Mouse (Mus musculus) neural tube, embryonic 11.5 days (tissue): ENCODE measurements around the gene Mrpl33. TPM values are rescaled to one million over a fixed set of nuclear protein-coding genes. Genes with fewer than 3 reads are reported as not detected.
"Not testable (repeated sequence)": the region's sequence is repeated elsewhere in the genome, so short reads cannot be mapped to it uniquely, and the experiment has no call there.

Source experiments
- ATAC-seq: fragments of 200-750 bp; cut with Nextera tagmentation; 2 replicates; pipeline ENCODE4 v1.8.0; 2017; ENCODE audit warnings: moderate number of reproducible peaks, mild to moderate bottlenecking, moderate TSS enrichment, moderate library complexity; ENCODE audit not compliant: insufficient read depth, low FRiP score, low TSS enrichment
- DNase-seq: peaks from one replicate; pipeline ENCODE4 v3.0.0-alpha.2; 2015; ENCODE audit warnings: low spot score
- H3K27ac ChIP-seq: fragments of 300-500 bp; sonication (generic); 2 replicates; pipeline ENCODE4 v1.5.1; 2014; ENCODE audit warnings: low read depth, mild to moderate bottlenecking, low read length
- H3K27me3 ChIP-seq: fragments of 300-500 bp; sonication (generic); 2 replicates; pipeline ENCODE4 v1.6.1; 2014; ENCODE audit warnings: mild to moderate bottlenecking, low read length, mixed read lengths; ENCODE audit not compliant: control insufficient read depth, insufficient read depth
- H3K36me3 ChIP-seq: fragments of 300-500 bp; sonication (generic); 2 replicates; pipeline ENCODE4 v1.6.1; 2014; ENCODE audit warnings: mild to moderate bottlenecking, low read length, moderate library complexity, mixed read lengths; ENCODE audit not compliant: control insufficient read depth, insufficient read depth
- H3K4me1 ChIP-seq: fragments of 300-500 bp; sonication (generic); 2 replicates; pipeline ENCODE4 v1.6.1; 2014; ENCODE audit warnings: low read length, mixed read lengths; ENCODE audit not compliant: control insufficient read depth, insufficient read depth
- H3K4me2 ChIP-seq: fragments of 300-500 bp; sonication (generic); 2 replicates; pipeline ENCODE4 v1.6.1; 2014; ENCODE audit warnings: low read depth, mild to moderate bottlenecking, moderate library complexity
- H3K4me3 ChIP-seq: fragments of 300-500 bp; sonication (generic); 2 replicates; pipeline ENCODE4 v1.5.1; 2014; ENCODE audit warnings: low read depth, low read length
- H3K9ac ChIP-seq: fragments of 300-500 bp; sonication (generic); 2 replicates; pipeline ENCODE4 v1.6.1; 2014; ENCODE audit warnings: mild to moderate bottlenecking, low read length
- H3K9me3 ChIP-seq: fragments of 300-500 bp; sonication (generic); 2 replicates; pipeline ENCODE4 v1.6.1; 2016; ENCODE audit warnings: low read length; ENCODE audit not compliant: control insufficient read depth
- WGBS: fragments of 180-500 bp; shearing (Covaris S2); extraction: QIAGEN DNeasy Blood & Tissue Kit; methylation state at CpG from one replicate; pipeline ENCODE4 v1.1.7; 2014; 5-methylcytosine and 5-hydroxymethylcytosine counted together
- polyA plus RNA-seq: library from polyadenylated mRNA; unstranded; fragments of >200 nt; fragmentation: Nextera tagmentation; extraction: Ambion mirVana; gene quantifications from 2 replicates; pipeline ENCODE4 v1.2.1, GENCODE M21; 2014

Gene Mrpl33
- polyA plus RNA-seq, 1 experiment from 2014 or later = 214 TPM

GRCm38 (mm10) chr5:31620326-31620725, 23.6 kb downstream of the Mrpl33 start:
- no peak for DNase-seq
- no peak overlapping the region for H3K4me2 ChIP-seq
- no peak overlapping the region for H3K27ac ChIP-seq
- H3K4me3 ChIP-seq = no peak overlapping the region
- WGBS = 96% methylated on average over 3 of the region's 3 CpGs
- ATAC-seq = no peak
- no peaks in the 10 kb centered on the region for H3K27me3 ChIP-seq
- H3K9ac ChIP-seq = no peak overlapping the region
- no peaks in the 10 kb centered on the region for H3K4me1 ChIP-seq
- no peaks in the 10 kb centered on the region; the same call in 1 of the 2 replicates for H3K36me3 ChIP-seq
- H3K9me3 ChIP-seq = no peaks in the 10 kb centered on the region

GRCm38 (mm10) chr5:31627117-31627516, 30.4 kb downstream of the Mrpl33 start:
- no peak overlapping the region for H3K27ac ChIP-seq
- H3K4me2 ChIP-seq = no peak overlapping the region
- DNase-seq (no peak), ATAC-seq (no peak)
- no peaks in the 10 kb centered on the region for H3K9me3 ChIP-seq
- H3K9ac ChIP-seq = no peak overlapping the region
- H3K27me3 ChIP-seq = no peaks in the 10 kb centered on the region
- H3K4me3 ChIP-seq = no peak overlapping the region
- 46% methylated on average over 3 of the region's 3 CpGs for WGBS
- H3K4me1 ChIP-seq = no peaks in the 10 kb centered on the region
- H3K36me3 ChIP-seq = no peaks in the 10 kb centered on the region

GRCm38 (mm10) chr5:31627562-31628526, 31.1 kb downstream of the Mrpl33 start:
- no peak for DNase-seq
- no peak overlapping the region for H3K9ac ChIP-seq
- no peaks in the 10 kb centered on the region for H3K9me3 ChIP-seq
- no peak overlapping the region for H3K4me2 ChIP-seq
- no peaks in the 10 kb centered on the region for H3K4me1 ChIP-seq
- ATAC-seq = no peak
- H3K36me3 ChIP-seq = no peaks in the 10 kb centered on the region
- H3K27me3 ChIP-seq = no peaks in the 10 kb centered on the region
- no peak overlapping the region for H3K4me3 ChIP-seq
- WGBS = 61% methylated on average over 9 of the region's 9 CpGs
- no peak overlapping the region for H3K27ac ChIP-seq

GRCm38 (mm10) chr5:31628555-31628954, 31.8 kb downstream of the Mrpl33 start:
- H3K36me3 ChIP-seq = no peaks in the 10 kb centered on the region
- WGBS = 87% methylated on average over 8 of the region's 8 CpGs
- ATAC-seq (no peak), DNase-seq (no peak)
- H3K27me3 ChIP-seq = no peaks in the 10 kb centered on the region
- no peaks in the 10 kb centered on the region for H3K4me1 ChIP-seq
- no peak overlapping the region for H3K4me2 ChIP-seq
- no peaks in the 10 kb centered on the region for H3K9me3 ChIP-seq
- H3K4me3 ChIP-seq = no peak overlapping the region
- H3K9ac ChIP-seq = no peak overlapping the region
- H3K27ac ChIP-seq = no peak overlapping the region

- 67% methylated on average over 5 of the region's 5 CpGs for WGBS
- no peak overlapping the region for H3K4me3 ChIP-seq
- H3K4me1 ChIP-seq = no peaks in the 10 kb centered on the region
- DNase-seq (peak; percentile 35), ATAC-seq (no peak)
- no peak overlapping the region for H3K9ac ChIP-seq
- H3K27ac ChIP-seq = no peak overlapping the region
- H3K27me3 ChIP-seq = no peaks in the 10 kb centered on the region
- H3K36me3 ChIP-seq = no peaks in the 10 kb centered on the region
- no peak overlapping the region for H3K4me2 ChIP-seq
- H3K9me3 ChIP-seq = no peaks in the 10 kb centered on the region
Observed at GRCm38 (mm10) chr5:31630064-31630463, 33.3 kb downstream of the Mrpl33 start.

DNA sequence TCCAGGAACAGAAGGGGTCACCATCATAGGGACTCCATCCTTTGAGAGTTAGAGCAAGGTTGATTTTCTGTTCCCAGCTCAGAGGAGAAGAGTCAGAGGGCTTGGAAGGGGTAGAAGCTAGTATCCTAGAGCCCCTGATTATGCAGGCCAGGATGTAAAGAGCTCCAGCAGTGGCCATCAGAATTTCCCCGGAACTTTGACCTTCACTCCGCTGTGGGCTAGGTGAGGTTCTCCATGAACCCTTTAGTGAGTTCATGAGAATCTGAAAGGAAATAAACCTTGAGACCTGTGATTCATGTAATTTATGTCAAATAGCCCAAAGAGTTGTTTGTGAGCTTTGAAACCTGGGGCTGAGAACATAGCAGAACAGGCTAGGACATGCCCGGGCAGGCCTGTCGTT, 34.4 kb downstream of the Mrpl33 start:
- not testable (repeated sequence) for H3K36me3 ChIP-seq, H3K9ac ChIP-seq, H3K4me2 ChIP-seq, ATAC-seq, H3K27me3 ChIP-seq, H3K27ac ChIP-seq, DNase-seq, H3K4me1 ChIP-seq, H3K4me3 ChIP-seq, H3K9me3 ChIP-seq
- WGBS = 96% methylated on average over 4 of the region's 4 CpGs

DNA sequence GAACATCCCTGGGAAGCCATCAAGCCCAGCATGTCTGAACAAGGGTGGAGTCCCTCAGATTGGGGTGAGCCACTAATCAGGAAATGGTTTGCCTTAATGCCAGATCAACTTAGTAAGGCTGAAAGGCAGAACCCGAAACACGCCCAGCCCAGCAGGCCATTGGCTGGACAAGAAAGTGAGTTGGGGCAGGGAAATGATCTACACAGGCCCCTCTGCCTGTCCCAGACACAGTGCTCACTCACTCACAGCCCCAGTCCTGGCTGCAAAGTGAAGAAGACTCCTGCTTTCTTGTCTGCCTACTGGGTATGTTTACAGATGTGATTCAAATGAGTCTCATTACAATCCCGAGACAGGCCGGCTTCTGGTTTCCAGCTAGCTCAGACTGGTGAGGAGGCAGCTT, 37.4 kb downstream of the Mrpl33 start:
- H3K27me3 ChIP-seq = no peaks in the 10 kb centered on the region
- H3K9me3 ChIP-seq = no peaks in the 10 kb centered on the region
- H3K27ac ChIP-seq = no peak overlapping the region
- no peaks in the 10 kb centered on the region for H3K36me3 ChIP-seq
- H3K9ac ChIP-seq = no peak overlapping the region
- no peaks in the 10 kb centered on the region for H3K4me1 ChIP-seq
- ATAC-seq (no peak), DNase-seq (no peak)
- no peak overlapping the region for H3K4me2 ChIP-seq
- 73% methylated on average over 4 of the region's 4 CpGs for WGBS
- no peak overlapping the region for H3K4me3 ChIP-seq

DNA sequence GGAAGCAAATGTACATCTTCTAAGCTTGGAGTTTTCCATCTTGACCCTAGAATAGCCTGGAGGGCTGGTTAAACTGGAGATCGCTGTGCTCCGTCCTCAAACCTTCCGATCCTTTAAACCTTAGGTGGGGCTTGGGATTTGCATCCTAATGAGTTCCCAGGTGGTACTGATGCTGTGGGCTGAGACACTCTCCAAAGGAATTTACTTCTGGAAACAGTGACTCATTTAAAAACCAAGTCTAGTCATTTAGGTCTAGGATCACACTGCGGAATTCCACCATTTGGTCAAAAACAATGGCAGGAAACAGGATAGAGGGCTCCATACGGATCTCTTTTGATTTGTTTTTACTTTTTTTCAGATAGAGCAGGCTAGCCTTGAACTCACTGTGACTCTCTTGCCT, 37.9 kb downstream of the Mrpl33 start:
- no peaks in the 10 kb centered on the region for H3K9me3 ChIP-seq
- H3K27ac ChIP-seq = no peak overlapping the region
- DNase-seq = no peak
- no peak for ATAC-seq
- WGBS = 67% methylated on average over 5 of the region's 5 CpGs
- no peaks in the 10 kb centered on the region for H3K27me3 ChIP-seq
- H3K4me3 ChIP-seq = no peak overlapping the region
- H3K4me1 ChIP-seq = no peaks in the 10 kb centered on the region
- H3K36me3 ChIP-seq = no peaks in the 10 kb centered on the region
- no peak overlapping the region for H3K4me2 ChIP-seq
- H3K9ac ChIP-seq = no peak overlapping the region

DNA sequence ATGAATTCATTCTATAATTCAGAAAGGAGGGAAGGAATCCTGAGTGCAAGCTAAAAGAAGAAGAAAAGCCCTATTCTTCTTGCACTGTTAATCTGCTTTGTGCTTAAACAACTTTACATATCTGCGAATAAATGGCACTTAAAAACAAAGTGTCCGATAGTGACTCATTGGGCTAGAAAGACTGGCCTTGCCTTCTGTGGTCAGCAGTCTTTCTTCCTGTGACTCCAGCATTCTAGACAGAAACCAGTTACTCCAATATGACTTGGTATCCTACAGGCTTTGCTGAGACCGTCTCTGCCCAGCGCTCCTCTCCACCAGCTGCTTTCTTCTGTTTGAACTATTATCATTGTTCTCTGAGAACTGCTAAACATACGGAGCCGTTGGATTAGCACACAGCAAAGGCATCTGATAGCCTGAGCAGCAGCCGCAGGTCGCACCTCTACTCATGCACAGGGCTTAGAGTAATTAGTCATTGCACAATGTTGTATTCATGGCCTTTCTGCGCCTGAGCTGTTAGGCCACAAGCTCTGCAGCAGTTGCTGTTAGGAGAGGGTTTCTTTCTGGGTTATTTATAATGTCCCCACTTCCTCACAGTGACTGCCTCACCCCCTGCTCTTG, 40.0 kb downstream of the Mrpl33 start:
- no peak overlapping the region for H3K4me2 ChIP-seq
- H3K36me3 ChIP-seq = no peaks in the 10 kb centered on the region
- ATAC-seq (no peak), DNase-seq (no peak)
- no peaks in the 10 kb centered on the region for H3K9me3 ChIP-seq
- no peak overlapping the region for H3K4me3 ChIP-seq
- 77% methylated on average over 9 of the region's 9 CpGs for WGBS
- H3K4me1 ChIP-seq = no peaks in the 10 kb centered on the region
- no peaks in the 10 kb centered on the region for H3K27me3 ChIP-seq
- no peak overlapping the region for H3K27ac ChIP-seq
- H3K9ac ChIP-seq = no peak overlapping the region
